Mouse (Mus musculus) hindbrain, postnatal 0 days (tissue): Measurements from ENCODE around the gene Eif4enif1. TPM values are rescaled to one million over a fixed set of nuclear protein-coding genes. Genes with fewer than 3 reads are reported as not detected.
"Not testable (repeated sequence)": the region's sequence is repeated elsewhere in the genome, so short reads cannot be mapped to it uniquely, and the experiment has no call there.

ENCODE experiments used
- ATAC-seq: fragments of 200-750 bp; cut with Nextera tagmentation; 2 replicates; pipeline ENCODE4 v1.8.0; 2017; ENCODE audit warnings: mild to moderate bottlenecking, moderate TSS enrichment, moderate library complexity
- DNase-seq: peaks from one replicate; pipeline ENCODE4 v3.0.0-alpha.2; 2015; ENCODE audit warnings: low spot score
- H3K27ac ChIP-seq: fragments of 300-500 bp; sonication (generic); 2 replicates; pipeline ENCODE4 v1.5.1; 2014; ENCODE audit warnings: mild to moderate bottlenecking
- H3K27me3 ChIP-seq: fragments of 300-500 bp; sonication (generic); 2 replicates; pipeline ENCODE4 v1.6.1; 2014; ENCODE audit warnings: low read length, mixed read lengths; ENCODE audit not compliant: insufficient read depth
- H3K36me3 ChIP-seq: fragments of 300-500 bp; sonication (generic); 2 replicates; pipeline ENCODE4 v1.6.1; 2014; ENCODE audit warnings: low read length, mixed read lengths; ENCODE audit not compliant: insufficient read depth
- H3K4me1 ChIP-seq: fragments of 300-500 bp; sonication (generic); 2 replicates; pipeline ENCODE4 v1.6.1; 2014; ENCODE audit warnings: antibody characterized with exemption, low read length, mixed read lengths; ENCODE audit not compliant: insufficient read depth
- H3K4me2 ChIP-seq: fragments of 300-500 bp; sonication (generic); 2 replicates; pipeline ENCODE4 v1.6.1; 2014; ENCODE audit warnings: low read depth, mild to moderate bottlenecking, low read length, moderate library complexity, mixed read lengths
- H3K4me3 ChIP-seq: fragments of 300-500 bp; sonication (generic); 2 replicates; pipeline ENCODE4 v1.5.1; 2014; ENCODE audit warnings: low read length
- H3K9ac ChIP-seq: fragments of 300-500 bp; sonication (generic); replicated peaks from 2 replicates; pipeline ENCODE4 v1.6.1; 2014; ENCODE audit warnings: mild to moderate bottlenecking, low read length, moderate library complexity, mixed read lengths
- H3K9me3 ChIP-seq: fragments of 300-500 bp; sonication (generic); 2 replicates; pipeline ENCODE4 v1.6.1; 2016; ENCODE audit warnings: low read length, mixed read lengths
- CTCF ChIP-seq: IDR thresholded peaks from 2 replicates; pipeline ENCODE4 v1.5.1; 2016; ENCODE audit warnings: antibody characterized with exemption, control low read depth, low read depth
- WGBS: fragments of 180-500 bp; shearing (Covaris S2); extraction: QIAGEN DNeasy Blood & Tissue Kit; methylation state at CpG from one replicate; pipeline ENCODE4 v1.1.7; 2014; 5-methylcytosine and 5-hydroxymethylcytosine counted together
- polyA plus RNA-seq: library from polyadenylated mRNA; unstranded; fragments of >200 nt; fragmentation: Nextera tagmentation; extraction: Ambion mirVana; gene quantifications from 2 replicates; pipeline ENCODE4 v1.2.1, GENCODE M21; 2015
- total RNA-seq: library from RNA; depleted of rRNA; stranded (reverse); fragments of >200 nt; gene quantifications from 2 replicates; pipeline ENCODE4 v1.2.3, GENCODE M21; 2014; rRNA removed

The Eif4enif1 gene
- total RNA-seq (42.1 and 47.7 TPM in 2 replicates), polyA plus RNA-seq (35.2 and 35.3 TPM in 2 replicates)

GRCm38 (mm10) chr11:3202231-3202701, at the start of gene Eif4enif1:
Gene Eif4enif1, plus strand, starts transcription at chr11:3202392.
- peak within 1 kb of the TSS; percentile 61 for H3K27ac ChIP-seq
- peak within 1 kb of the TSS; percentile 35 for H3K4me3 ChIP-seq
- peak within 1 kb of the TSS; percentile 33 for H3K9ac ChIP-seq
- H3K9me3 ChIP-seq, result no peaks in the 10 kb centered on the region
- H3K27me3 ChIP-seq, result no peaks in the 10 kb centered on the region
- TF ChIP-seq CTCF, result no peak
- ATAC-seq (peak; percentile 87), DNase-seq (peak; percentile 92)
- H3K4me1 ChIP-seq, result no peaks in the 10 kb centered on the region
- H3K4me2 ChIP-seq, result peak within 1 kb of the TSS; percentile 40
- WGBS, result under 1% methylated on average over 44 of the region's 57 CpGs
- H3K36me3 ChIP-seq, result peaks cover 7% of the 10 kb centered on the region

GRCm38 (mm10) chr11:3153666-3154397, 48.4 kb upstream of the Eif4enif1 start:
- H3K27me3 ChIP-seq, H3K4me1 ChIP-seq, H3K27ac ChIP-seq, H3K9ac ChIP-seq, H3K4me2 ChIP-seq, H3K36me3 ChIP-seq, H3K9me3 ChIP-seq, H3K4me3 ChIP-seq: not testable (repeated sequence)
- WGBS, result 82% methylated on average over 1 of the region's 1 CpGs
- ATAC-seq, result peak; percentile 38; the same call in 1 of the 2 replicates
- DNase-seq, result peak; percentile 30

- H3K27me3 ChIP-seq, H3K9me3 ChIP-seq, H3K4me2 ChIP-seq, H3K4me3 ChIP-seq, H3K9ac ChIP-seq, DNase-seq, H3K36me3 ChIP-seq, H3K4me1 ChIP-seq, H3K27ac ChIP-seq: not testable (repeated sequence)
- 90% methylated on average over 2 of the region's 3 CpGs for WGBS
- ATAC-seq, result 0 out of 2 replicates have a peak, but pooled peaks have one; percentile 4
Observed at GRCm38 (mm10) chr11:3156991-3157390, 45.2 kb upstream of the Eif4enif1 start.

- not testable (repeated sequence) for DNase-seq, H3K9me3 ChIP-seq, H3K27ac ChIP-seq, H3K36me3 ChIP-seq, H3K4me3 ChIP-seq, H3K4me2 ChIP-seq, H3K4me1 ChIP-seq, H3K27me3 ChIP-seq, ATAC-seq, H3K9ac ChIP-seq
- WGBS, result 91% methylated on average over 6 of the region's 6 CpGs
Observed at GRCm38 (mm10) chr11:3157996-3158395, 44.2 kb upstream of the Eif4enif1 start.

- WGBS, result 94% methylated on average over 4 of the region's 4 CpGs
- not testable (repeated sequence) for H3K9ac ChIP-seq, H3K4me2 ChIP-seq, H3K9me3 ChIP-seq, H3K27ac ChIP-seq, ATAC-seq, H3K4me3 ChIP-seq, DNase-seq, H3K27me3 ChIP-seq, H3K4me1 ChIP-seq, H3K36me3 ChIP-seq
Observed at GRCm38 (mm10) chr11:3158800-3159199, 43.4 kb upstream of the Eif4enif1 start.

- not testable (repeated sequence) for H3K27ac ChIP-seq, DNase-seq, H3K4me3 ChIP-seq, ATAC-seq, H3K36me3 ChIP-seq, H3K9ac ChIP-seq, H3K4me1 ChIP-seq, H3K9me3 ChIP-seq, H3K4me2 ChIP-seq, H3K27me3 ChIP-seq
- WGBS, result 52% methylated on average over 1 of the region's 2 CpGs
Observed at GRCm38 (mm10) chr11:3161370-3161769, 40.8 kb upstream of the Eif4enif1 start.

GRCm38 (mm10) chr11:3162236-3162897, 39.8 kb upstream of the Eif4enif1 start:
- H3K27me3 ChIP-seq, H3K36me3 ChIP-seq, DNase-seq, H3K4me1 ChIP-seq, H3K9me3 ChIP-seq, H3K27ac ChIP-seq, H3K4me2 ChIP-seq, H3K9ac ChIP-seq, H3K4me3 ChIP-seq: not testable (repeated sequence)
- ATAC-seq, result peak; percentile 21; the same call in 1 of the 2 replicates
- WGBS, result 60% methylated on average over 5 of the region's 5 CpGs

GRCm38 (mm10) chr11:3163122-3163521, 39.1 kb upstream of the Eif4enif1 start:
- not testable (repeated sequence) for H3K27ac ChIP-seq, H3K36me3 ChIP-seq, H3K4me3 ChIP-seq, H3K4me2 ChIP-seq, H3K27me3 ChIP-seq, H3K4me1 ChIP-seq, ATAC-seq, H3K9ac ChIP-seq, H3K9me3 ChIP-seq
- DNase-seq, result peak; percentile 36
- WGBS, result 87% methylated on average over 2 of the region's 2 CpGs

GRCm38 (mm10) chr11:3163661-3164060, 38.5 kb upstream of the Eif4enif1 start:
- WGBS, result 66% methylated on average over 3 of the region's 3 CpGs
- not testable (repeated sequence) for H3K4me3 ChIP-seq, H3K4me2 ChIP-seq, H3K4me1 ChIP-seq, H3K27ac ChIP-seq, H3K9me3 ChIP-seq, DNase-seq, H3K9ac ChIP-seq, H3K36me3 ChIP-seq, ATAC-seq, H3K27me3 ChIP-seq
